Mouse (Mus musculus) liver, embryonic 14.5 days (tissue): ENCODE data around the gene Raph1. TPM values are rescaled to one million over a fixed set of nuclear protein-coding genes. Genes with fewer than 3 reads are reported as not detected.

Experiments
- ATAC-seq: fragments of 200-750 bp; cut with Nextera tagmentation; 2 replicates; pipeline ENCODE4 v1.8.0; 2017; ENCODE audit warnings: moderate number of reproducible peaks, mild to moderate bottlenecking, moderate library complexity; ENCODE audit not compliant: insufficient read depth
- DNase-seq, 3 experiments: peaks; one replicate each; pipeline ENCODE4 v3.0.0-alpha.2; 2012 to 2013; ENCODE audit warnings: low read depth in 3 of 3, low spot score in 3 of 3
- H3K27ac ChIP-seq: fragments of 300-500 bp; sonication (generic); 2 replicates; pipeline ENCODE4 v1.5.1; 2014; ENCODE audit warnings: moderate library complexity, mild to moderate bottlenecking, control low read depth, inconsistent platforms
- H3K27me3 ChIP-seq: fragments of 300-500 bp; sonication (generic); 2 replicates; pipeline ENCODE4 v1.6.1; 2014; ENCODE audit warnings: mild to moderate bottlenecking, low read length, moderate library complexity; ENCODE audit not compliant: control insufficient read depth, insufficient read depth
- H3K36me3 ChIP-seq: fragments of 300-500 bp; sonication (generic); replicated peaks from 2 replicates; pipeline ENCODE4 v1.6.1; 2014; ENCODE audit warnings: low read depth; ENCODE audit not compliant: control insufficient read depth, insufficient read depth
- H3K4me1 ChIP-seq, 2 experiments: fragments of 200-500 bp in 1 of 2; fragments of 300-500 bp in 1 of 2; sonication (generic) in 1 of 2; replicated peaks; 2 replicates each; pipeline ENCODE4 v1.6.1; 2012 to 2014; ENCODE audit warnings: antibody characterized with exemption in 1 of 2, inconsistent platforms in 1 of 2, low read length in 1 of 2; ENCODE audit not compliant: control insufficient read depth in 2 of 2, insufficient read depth in 2 of 2
- H3K4me2 ChIP-seq: fragments of 300-500 bp; sonication (generic); 2 replicates; pipeline ENCODE4 v1.6.1; 2014; ENCODE audit warnings: low read depth, mild to moderate bottlenecking, control low read depth, moderate library complexity
- H3K4me3 ChIP-seq, 2 experiments: fragments of 200-500 bp in 1 of 2; fragments of 300-500 bp in 1 of 2; sonication (generic) in 1 of 2; 2 replicates each; pipeline ENCODE4 v1.5.1; 2012 to 2014; ENCODE audit warnings: low read depth in 2 of 2, low read length in 2 of 2, mild to moderate bottlenecking in 2 of 2, control low read depth in 1 of 2, inconsistent platforms in 1 of 2, moderate library complexity in 1 of 2; ENCODE audit not compliant: insufficient read depth in 1 of 2
- H3K9ac ChIP-seq: fragments of 300-500 bp; sonication (generic); replicated peaks from 2 replicates; pipeline ENCODE4 v1.6.1; 2014; ENCODE audit warnings: mild to moderate bottlenecking, control low read depth, moderate library complexity
- H3K9me3 ChIP-seq: fragments of 300-500 bp; sonication (generic); 2 replicates; pipeline ENCODE4 v1.6.1; 2016; ENCODE audit warnings: low read length, mixed read lengths; ENCODE audit not compliant: control insufficient read depth
- CTCF ChIP-seq: IDR thresholded peaks from 2 replicates; pipeline ENCODE4 v1.5.1; 2016; ENCODE audit warnings: antibody characterized with exemption, low read depth, control low read depth
- EP300 ChIP-seq: IDR thresholded peaks from 2 replicates; pipeline ENCODE4 v1.6.1; 2016; ENCODE audit warnings: antibody characterized with exemption, low read depth
- WGBS: fragments of 180-500 bp; shearing (Covaris S2); extraction: QIAGEN DNeasy Blood & Tissue Kit; methylation state at CpG from one replicate; pipeline ENCODE4 v1.1.7; 2014; ENCODE audit not compliant: insufficient replicate concordance; 5-methylcytosine and 5-hydroxymethylcytosine counted together
- polyA plus RNA-seq, 2 experiments: library from polyadenylated mRNA; depleted of rRNA in 1 of 2; stranded (reverse) in 1 of 2; unstranded in 1 of 2; fragments of >200 nt; fragmentation: Nextera tagmentation in 1 of 2; extraction: Ambion mirVana in 1 of 2; gene quantifications; 2 replicates each; pipeline versions ENCODE4 v1.2.1 to v1.2.3; 2012 to 2014

Raph1 gene
- polyA plus RNA-seq, 2 experiments = 13.8 to 28.2 TPM

GRCm38 (mm10) chr1:60572699-60573098 lies 5.8 kb upstream of the Raph1 start:
- no peaks in the 10 kb centered on the region for H3K36me3 ChIP-seq
- H3K4me2 ChIP-seq = no peak overlapping the region
- ATAC-seq = no peak
- TF ChIP-seq CTCF (no peak), EP300 (no peak)
- DNase-seq = no peak
- 33% methylated on average over 3 of the region's 3 CpGs for WGBS
- H3K9ac ChIP-seq = no peak overlapping the region
- no peak overlapping the region for H3K4me3 ChIP-seq
- H3K9me3 ChIP-seq = no peaks in the 10 kb centered on the region
- H3K27me3 ChIP-seq = no peaks in the 10 kb centered on the region
- H3K27ac ChIP-seq = no peak overlapping the region
- peaks cover 0 to 7% of the 10 kb centered on the region in 2 experiments; a peak in 2 of 4 replicates for H3K4me1 ChIP-seq

- Histone ChIP-seq H3K27ac (no peak overlapping the region), H3K36me3 (no peaks in the 10 kb centered on the region), H3K4me3 (no peak overlapping the region), H3K9me3 (no peaks in the 10 kb centered on the region), H3K4me2 (no peak overlapping the region), H3K4me1 (peaks cover 0 to 7% of the 10 kb centered on the region in 2 experiments; a peak in 3 of 4 replicates), H3K27me3 (peaks cover 24% of the 10 kb centered on the region), H3K9ac (no peak overlapping the region)
- WGBS = 70% methylated on average over 7 of the region's 7 CpGs
- TF ChIP-seq EP300 = no peak
- TF ChIP-seq CTCF = no peak
- ATAC-seq (no peak), DNase-seq (no peak)
These were observed 2.8 kb upstream of the Raph1 start for GRCm38 (mm10) chr1:60569741-60570140.

DNA sequence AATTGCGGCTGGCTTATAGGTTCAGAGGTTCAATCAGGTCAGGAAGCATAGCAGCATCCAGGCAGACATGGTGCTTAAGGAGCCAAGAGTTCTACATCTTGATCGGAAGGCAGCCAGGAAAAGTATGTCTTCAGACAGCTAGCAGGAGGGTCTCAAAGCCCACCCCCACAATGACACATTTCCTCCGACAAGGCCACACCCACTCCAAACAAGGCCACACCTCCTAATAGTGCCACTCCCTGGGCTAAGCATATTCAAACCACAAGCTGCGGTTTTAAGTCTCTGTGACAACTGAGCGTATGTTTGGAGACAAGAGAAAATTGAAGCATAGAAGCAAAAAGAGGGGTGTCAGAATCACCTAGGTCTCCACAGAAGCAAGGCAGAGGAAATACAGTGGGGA lies 2.3 kb upstream of the Raph1 start:
- no peak for ATAC-seq
- Histone ChIP-seq H3K4me1 (peaks cover 0 to 7% of the 10 kb centered on the region in 2 experiments; a peak in 3 of 4 replicates), H3K27ac (no peak overlapping the region), H3K27me3 (peaks cover 24% of the 10 kb centered on the region), H3K9me3 (no peaks in the 10 kb centered on the region), H3K4me2 (no peak overlapping the region), H3K36me3 (no peaks in the 10 kb centered on the region), H3K4me3 (no peak overlapping the region), H3K9ac (no peak overlapping the region)
- WGBS = 25% methylated on average over 5 of the region's 5 CpGs
- TF ChIP-seq CTCF (no peak), EP300 (no peak)
- DNase-seq = no peak

GRCm38 (mm10) chr1:60567321-60567720 lies 417 bp upstream of the Raph1 start:
- H3K4me3 ChIP-seq = peak overlapping the region; percentile 35 to 64
- no peak overlapping the region for H3K27ac ChIP-seq
- no peaks in the 10 kb centered on the region for H3K9me3 ChIP-seq
- ATAC-seq (no peak), DNase-seq (no peak)
- H3K36me3 ChIP-seq = no peaks in the 10 kb centered on the region
- H3K4me2 ChIP-seq = peak overlapping the region; percentile 58
- H3K9ac ChIP-seq = no peak overlapping the region
- peaks cover 0 to 7% of the 10 kb centered on the region in 2 experiments; a peak in 3 of 4 replicates for H3K4me1 ChIP-seq
- TF ChIP-seq CTCF (no peak), EP300 (no peak)
- H3K27me3 ChIP-seq = peaks cover 24% of the 10 kb centered on the region
- WGBS = 17% methylated on average over 5 of the region's 5 CpGs

GRCm38 (mm10) chr1:60565931-60566630 lies 823 bp downstream of the Raph1 start:
- H3K4me1 ChIP-seq = peaks cover 0 to 9% of the 10 kb centered on the region in 2 experiments; a peak in 3 of 4 replicates
- WGBS = under 1% methylated on average over 56 of the region's 56 CpGs
- H3K36me3 ChIP-seq = no peaks in the 10 kb centered on the region
- no peaks in the 10 kb centered on the region for H3K9me3 ChIP-seq
- ATAC-seq = peak; percentile 38
- DNase-seq = no peak
- no peak overlapping the region for H3K27ac ChIP-seq
- H3K4me3 ChIP-seq = peak overlapping the region; percentile 63 to 64
- peaks cover 24% of the 10 kb centered on the region for H3K27me3 ChIP-seq
- peak overlapping the region; percentile 58 for H3K4me2 ChIP-seq
- TF ChIP-seq CTCF (no peak), EP300 (no peak)
- H3K9ac ChIP-seq = peak overlapping the region; percentile 43
